Mouse (Mus musculus) thymus, adult 2 months (tissue): ENCODE measurements at regions not wholly inside any gene's neighbourhood (a gene's known extent, or its start where the extent isn't known, plus 50 kb on each side); places are given as distances from the start of the nearest gene placed in this dataset.

Experiments
- CTCF ChIP-seq: fragments of 200-500 bp; IDR thresholded peaks from 2 replicates; pipeline ENCODE4 v1.5.1; 2012; ENCODE audit warnings: mild to moderate bottlenecking, control low read depth, low read length, moderate library complexity, borderline replicate concordance; ENCODE audit not compliant: control insufficient read depth, poor library complexity, insufficient read depth; ENCODE audit errors: extremely low read depth
- POLR2A ChIP-seq: fragments of 200-500 bp; IDR thresholded peaks from 2 replicates; pipeline ENCODE4 v1.6.1; 2012; ENCODE audit warnings: mild to moderate bottlenecking, low read length, control low read depth, moderate library complexity; ENCODE audit not compliant: control insufficient read depth, poor library complexity, insufficient read depth; ENCODE audit errors: extremely low read depth

- TF ChIP-seq CTCF (no peak), POLR2A (no peak)
These were observed 345.1 kb downstream of the 3100002H09Rik start for GRCm38 (mm10) chr4:124265527-124265926.
